Mouse (Mus musculus): ENCODE measurements at regions not wholly inside any gene's neighbourhood (a gene's known extent, or its start where the extent isn't known, plus 50 kb on each side); places are given as distances from the start of the nearest gene placed in this dataset.

DNA sequence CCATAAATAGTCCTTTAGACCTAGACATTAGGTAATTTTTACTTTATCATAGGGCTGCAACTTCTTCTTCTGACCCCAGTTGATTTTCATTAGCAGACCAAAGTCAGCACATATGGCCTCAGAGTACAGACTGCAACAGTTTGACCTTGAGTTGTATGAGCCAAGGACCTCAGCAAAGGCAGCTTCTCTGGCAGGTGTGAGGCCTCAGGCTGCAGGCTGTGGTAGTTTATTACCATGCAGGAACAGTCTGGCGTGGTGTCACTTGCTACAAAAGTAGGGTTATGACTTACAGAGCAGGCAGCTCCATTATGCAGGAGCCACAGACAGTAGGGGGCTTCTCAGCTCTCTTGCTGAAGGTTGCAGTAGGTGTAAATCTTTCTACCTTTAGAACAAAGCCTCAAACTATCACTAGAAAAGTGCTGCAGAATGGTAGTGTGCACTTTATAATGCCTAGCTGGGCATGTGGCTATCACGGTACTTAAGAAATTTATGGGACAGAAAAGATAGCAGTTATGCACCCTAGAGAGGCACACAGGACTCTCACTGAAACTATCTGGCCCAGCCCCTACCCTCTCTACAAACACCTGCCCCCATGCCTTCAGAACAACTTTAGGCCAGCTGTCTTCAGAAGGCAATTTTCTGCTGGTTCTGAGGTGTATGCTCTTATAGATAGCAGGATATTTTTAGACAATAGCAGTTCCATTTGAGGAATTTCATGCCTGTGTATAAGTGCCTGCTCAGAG is 215.7 kb downstream of the Il15 start:
- H3K27ac ChIP-seq, result no peak overlapping the region
- no peaks in the 10 kb centered on the region for H3K27me3 ChIP-seq
- H3K9me3 ChIP-seq, result no peaks in the 10 kb centered on the region
- no peak overlapping the region for H3K4me2 ChIP-seq (replicated peaks)
- no peak for ATAC-seq
- H3K4me3 ChIP-seq (replicated peaks), result no peak overlapping the region
- 70% methylated on average over 2 of the region's 2 CpGs for WGBS
- no peaks in the 10 kb centered on the region for H3K4me1 ChIP-seq (replicated peaks)
- no peak overlapping the region for H3K9ac ChIP-seq (replicated peaks)
- H3K36me3 ChIP-seq, result no peaks in the 10 kb centered on the region

- no peak overlapping the region for H3K9ac ChIP-seq (replicated peaks)
- H3K4me1 ChIP-seq (replicated peaks), result no peaks in the 10 kb centered on the region
- H3K4me2 ChIP-seq (replicated peaks), result no peak overlapping the region
- H3K27me3 ChIP-seq, result no peaks in the 10 kb centered on the region
- H3K9me3 ChIP-seq, result no peaks in the 10 kb centered on the region
- H3K36me3 ChIP-seq, result no peaks in the 10 kb centered on the region
- ATAC-seq, result no peak
- no peak overlapping the region for H3K4me3 ChIP-seq (replicated peaks)
- no peak overlapping the region for H3K27ac ChIP-seq
These were observed 219.0 kb downstream of the Il15 start for GRCm38 (mm10) chr8:82184022-82184421.

Data from midbrain, embryonic 13.5 days (tissue).